Mouse (Mus musculus): ENCODE measurements at regions not wholly inside any gene's neighbourhood (a gene's known extent, or its start where the extent isn't known, plus 50 kb on each side); places are given as distances from the start of the nearest gene placed in this dataset.

DNA sequence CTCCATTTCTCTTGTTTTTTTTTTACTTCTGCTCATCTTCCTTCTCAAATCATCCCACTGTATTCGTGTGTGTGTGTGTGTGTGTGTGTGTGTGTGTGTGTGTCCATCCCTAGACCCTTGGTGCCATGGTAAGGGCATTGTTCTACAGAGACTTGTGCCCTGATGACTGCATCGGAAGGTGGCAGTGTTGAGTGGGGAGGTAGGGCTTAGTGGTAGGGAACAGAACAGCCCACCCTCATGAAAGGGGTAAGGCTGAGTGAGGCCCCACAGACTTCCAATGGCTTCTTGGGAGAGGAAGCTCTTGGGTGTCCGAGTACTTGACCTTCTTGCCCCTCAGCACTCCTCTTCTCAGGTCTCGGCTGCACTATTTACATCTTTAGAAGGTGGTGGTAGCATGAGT is 100.3 kb downstream of the Tmco5 start:
- DNase-seq (ENCODE audit: low spot score) (no peak), ATAC-seq (replicated peaks; ENCODE audit: low FRiP score, low read depth) (no peak)
- H3K36me3 ChIP-seq (ENCODE audit: insufficient read depth, low read length) = no peaks in the 10 kb centered on the region
- H3K4me1 ChIP-seq (replicated peaks; ENCODE audit: insufficient read depth, low read length) = peaks cover 20% of the 10 kb centered on the region
- H3K9ac ChIP-seq (ENCODE audit: low read depth, low read length) = no peak overlapping the region
- no peak overlapping the region for H3K4me2 ChIP-seq (ENCODE audit: low read length)
- no peak overlapping the region for H3K27ac ChIP-seq
- no peak overlapping the region for H3K4me3 ChIP-seq (replicated peaks; ENCODE audit: low read depth, low read length)
- H3K9me3 ChIP-seq (replicated peaks; ENCODE audit: low read length) = no peaks in the 10 kb centered on the region
- no peak for TF ChIP-seq CTCF (IDR thresholded peaks at IDR 0.05; ENCODE audit: low read depth)
- 74% methylated on average over 4 of the region's 4 CpGs for WGBS
- H3K27me3 ChIP-seq (ENCODE audit: insufficient read depth, low read length) = no peaks in the 10 kb centered on the region

DNA sequence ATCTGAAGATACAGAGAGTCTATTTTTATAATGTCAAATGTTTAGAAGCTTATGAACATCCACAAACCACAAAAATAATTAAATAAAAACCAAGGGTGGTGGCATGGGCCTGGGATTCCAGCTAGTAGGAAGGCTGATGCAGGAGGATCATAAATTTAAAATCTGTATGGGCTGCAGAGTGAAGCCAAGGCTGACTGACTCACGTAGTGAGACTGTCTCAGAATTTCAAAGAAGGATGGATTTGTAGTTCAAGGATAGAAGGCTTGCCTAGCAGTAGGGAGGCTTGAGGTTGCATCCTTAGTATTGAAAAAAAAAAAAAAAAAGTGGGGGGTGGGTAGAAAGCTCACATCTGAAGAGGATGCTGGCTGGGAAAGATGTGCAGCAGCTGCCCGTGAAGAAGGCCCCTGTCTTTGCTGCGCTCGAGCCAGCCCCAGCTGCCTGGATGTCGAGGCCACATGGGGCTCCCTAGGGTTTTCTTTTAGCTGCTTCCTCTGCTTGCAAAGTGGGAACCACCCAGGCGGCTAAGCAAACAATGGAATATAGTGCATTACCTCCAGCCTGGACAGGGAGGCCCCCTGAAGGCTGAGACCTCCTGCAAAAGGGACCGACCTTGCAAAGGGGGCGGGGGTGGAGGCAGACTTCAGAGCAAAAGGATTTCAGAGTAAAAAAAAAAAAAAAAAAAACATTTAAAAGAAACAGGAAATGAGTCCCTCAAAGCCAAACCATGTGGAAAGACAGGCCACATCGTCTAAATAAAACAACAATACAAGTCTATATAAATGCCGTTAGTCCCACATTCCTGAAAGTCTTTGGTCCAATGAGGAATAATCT is 101.3 kb downstream of the Tmco5 start:
- Histone ChIP-seq H3K4me2 (ENCODE audit: low read length) (peak overlapping the region; percentile 19; the same call in 1 of the 2 replicates), H3K27ac (peak overlapping the region; percentile 79), H3K4me3 (replicated peaks; ENCODE audit: low read depth, low read length) (no peak overlapping the region), H3K36me3 (ENCODE audit: insufficient read depth, low read length) (no peaks in the 10 kb centered on the region), H3K9ac (ENCODE audit: low read depth, low read length) (no peak overlapping the region), H3K4me1 (replicated peaks; ENCODE audit: insufficient read depth, low read length) (peaks cover 23% of the 10 kb centered on the region), H3K9me3 (replicated peaks; ENCODE audit: low read length) (no peaks in the 10 kb centered on the region), H3K27me3 (ENCODE audit: insufficient read depth, low read length) (no peaks in the 10 kb centered on the region)
- ATAC-seq (replicated peaks; ENCODE audit: low FRiP score, low read depth) = no peak
- no peak for TF ChIP-seq CTCF (IDR thresholded peaks at IDR 0.05; ENCODE audit: low read depth)
- 7% methylated on average over 10 of the region's 10 CpGs for WGBS
- peak; percentile 87 for DNase-seq (ENCODE audit: low spot score)

DNA sequence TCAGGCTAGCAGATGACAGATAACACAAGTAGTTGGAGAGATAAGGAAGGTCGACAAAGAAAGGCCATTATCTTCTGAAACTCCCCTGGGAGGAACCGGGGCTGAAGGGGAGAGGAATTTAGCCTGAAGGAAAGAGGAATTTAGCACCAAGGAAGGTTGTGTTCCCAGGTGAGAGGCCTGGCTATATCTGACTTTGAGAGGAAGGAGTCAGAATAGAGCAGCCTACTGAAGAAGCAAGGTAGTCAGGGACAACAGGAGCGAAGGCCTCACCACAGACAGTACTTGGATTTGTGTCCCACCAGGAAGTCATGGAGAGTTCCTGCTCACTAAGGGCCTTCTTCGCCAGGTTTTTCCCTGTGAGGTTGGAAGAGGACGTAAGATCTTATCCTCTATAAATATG is 102.2 kb downstream of the Tmco5 start:
- Histone ChIP-seq H3K36me3 (ENCODE audit: insufficient read depth, low read length) (no peaks in the 10 kb centered on the region), H3K27me3 (ENCODE audit: insufficient read depth, low read length) (no peaks in the 10 kb centered on the region), H3K4me2 (ENCODE audit: low read length) (no peak overlapping the region), H3K4me3 (replicated peaks; ENCODE audit: low read depth, low read length) (no peak overlapping the region), H3K4me1 (replicated peaks; ENCODE audit: insufficient read depth, low read length) (peaks cover 19% of the 10 kb centered on the region), H3K27ac (peak overlapping the region; percentile 79), H3K9ac (ENCODE audit: low read depth, low read length) (no peak overlapping the region), H3K9me3 (replicated peaks; ENCODE audit: low read length) (no peaks in the 10 kb centered on the region)
- no peak for TF ChIP-seq CTCF (IDR thresholded peaks at IDR 0.05; ENCODE audit: low read depth)
- WGBS = 46% methylated on average over 5 of the region's 5 CpGs
- DNase-seq (ENCODE audit: low spot score) (no peak), ATAC-seq (replicated peaks; ENCODE audit: low FRiP score, low read depth) (no peak)

DNA sequence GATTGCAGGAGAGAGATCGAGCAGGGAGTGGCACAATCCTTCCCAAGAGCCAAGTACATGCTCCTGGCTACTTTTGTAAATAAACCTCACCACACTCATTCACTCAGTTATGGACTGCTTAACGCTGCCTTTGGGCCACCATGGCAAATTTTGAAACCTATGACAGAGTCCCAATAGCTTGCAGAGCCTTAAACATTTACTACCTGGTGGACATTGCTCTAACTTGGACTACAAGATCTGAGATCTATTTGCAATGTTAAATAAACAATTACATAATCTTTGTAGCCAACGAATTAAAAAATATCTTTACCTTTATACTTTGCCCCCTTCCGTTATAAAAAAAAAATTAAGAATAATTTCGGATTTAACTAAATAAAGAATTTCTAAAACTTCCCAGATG is 104.9 kb downstream of the Tmco5 start:
- Histone ChIP-seq H3K9ac (ENCODE audit: low read depth, low read length) (no peak overlapping the region), H3K27ac (no peak overlapping the region), H3K4me2 (ENCODE audit: low read length) (no peak overlapping the region), H3K4me1 (replicated peaks; ENCODE audit: insufficient read depth, low read length) (peaks cover 13% of the 10 kb centered on the region; the same call in 1 of the 2 replicates), H3K36me3 (ENCODE audit: insufficient read depth, low read length) (no peaks in the 10 kb centered on the region), H3K27me3 (ENCODE audit: insufficient read depth, low read length) (no peaks in the 10 kb centered on the region), H3K4me3 (replicated peaks; ENCODE audit: low read depth, low read length) (no peak overlapping the region), H3K9me3 (replicated peaks; ENCODE audit: low read length) (no peaks in the 10 kb centered on the region)
- DNase-seq (ENCODE audit: low spot score) (no peak), ATAC-seq (replicated peaks; ENCODE audit: low FRiP score, low read depth) (no peak)
- TF ChIP-seq CTCF (IDR thresholded peaks at IDR 0.05; ENCODE audit: low read depth) = no peak
- WGBS = 90% methylated on average over 5 of the region's 5 CpGs

DNA sequence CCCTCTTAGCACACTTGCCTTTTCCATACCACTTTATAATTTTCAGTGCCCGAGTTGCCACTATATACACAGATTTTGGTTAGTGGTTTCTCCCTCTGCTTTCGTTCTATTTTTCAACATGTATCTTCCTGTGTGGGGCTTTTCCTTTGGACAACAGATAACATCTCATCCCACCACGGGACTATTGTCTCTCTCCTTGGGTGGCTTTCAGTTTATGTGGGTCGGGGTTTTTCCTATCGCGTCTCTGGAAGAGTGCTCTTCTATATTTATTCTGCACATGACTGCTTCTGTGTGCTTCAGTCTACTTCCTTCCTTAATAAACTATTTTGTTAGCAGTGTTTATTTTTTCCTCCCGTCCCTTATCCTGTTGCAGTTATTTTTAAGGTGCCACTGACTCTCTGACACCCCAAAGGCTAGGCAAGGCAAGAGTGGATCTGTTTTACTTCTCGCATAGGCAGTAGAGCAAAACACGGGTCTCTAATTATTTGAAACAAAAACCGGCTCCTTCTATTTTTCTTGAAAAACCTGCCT is 105.4 kb downstream of the Tmco5 start:
- DNase-seq (ENCODE audit: low spot score) (peak; percentile 63), ATAC-seq (replicated peaks; ENCODE audit: low FRiP score, low read depth) (no peak)
- Histone ChIP-seq H3K36me3 (ENCODE audit: insufficient read depth, low read length) (no peaks in the 10 kb centered on the region), H3K9me3 (replicated peaks; ENCODE audit: low read length) (no peaks in the 10 kb centered on the region), H3K27ac (no peak overlapping the region), H3K4me1 (replicated peaks; ENCODE audit: insufficient read depth, low read length) (peaks cover 13% of the 10 kb centered on the region; the same call in 1 of the 2 replicates), H3K27me3 (ENCODE audit: insufficient read depth, low read length) (no peaks in the 10 kb centered on the region), H3K9ac (ENCODE audit: low read depth, low read length) (no peak overlapping the region), H3K4me3 (replicated peaks; ENCODE audit: low read depth, low read length) (no peak overlapping the region), H3K4me2 (ENCODE audit: low read length) (no peak overlapping the region)
- TF ChIP-seq CTCF (IDR thresholded peaks at IDR 0.05; ENCODE audit: low read depth) = no peak
- WGBS = 19% methylated on average over 10 of the region's 10 CpGs

DNA sequence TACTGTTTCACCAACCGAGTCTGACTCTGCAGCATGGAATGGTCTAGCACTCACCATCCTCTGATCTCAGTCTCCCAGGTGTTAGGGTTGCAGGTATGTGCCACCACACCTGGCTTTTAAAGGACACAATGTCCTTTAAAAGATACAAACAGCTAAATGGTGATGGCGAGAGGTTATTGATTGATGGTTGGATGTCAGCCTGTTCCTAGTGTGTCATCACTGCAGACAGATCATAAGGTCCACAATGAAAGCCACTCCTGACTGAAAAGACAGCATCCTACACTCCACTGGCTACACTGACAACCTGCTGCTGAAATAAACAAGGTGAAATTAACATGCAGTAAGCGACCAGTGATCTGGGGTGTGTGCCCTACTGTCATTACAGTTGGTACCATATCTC is 106.1 kb downstream of the Tmco5 start:
- ATAC-seq (replicated peaks; ENCODE audit: low FRiP score, low read depth) = no peak
- H3K27me3 ChIP-seq (ENCODE audit: insufficient read depth, low read length) = no peaks in the 10 kb centered on the region
- no peaks in the 10 kb centered on the region for H3K9me3 ChIP-seq (replicated peaks; ENCODE audit: low read length)
- DNase-seq (ENCODE audit: low spot score) = no peak
- H3K36me3 ChIP-seq (ENCODE audit: insufficient read depth, low read length) = no peaks in the 10 kb centered on the region
- peaks cover 10% of the 10 kb centered on the region; the same call in 1 of the 2 replicates for H3K4me1 ChIP-seq (replicated peaks; ENCODE audit: insufficient read depth, low read length)
- whole genome bisulfite sequencing = 58% methylated on average over 3 of the region's 3 CpGs
- no peak overlapping the region for H3K4me2 ChIP-seq (ENCODE audit: low read length)
- H3K9ac ChIP-seq (ENCODE audit: low read depth, low read length) = no peak overlapping the region
- no peak for TF ChIP-seq CTCF (IDR thresholded peaks at IDR 0.05; ENCODE audit: low read depth)
- H3K4me3 ChIP-seq (replicated peaks; ENCODE audit: low read depth, low read length) = no peak overlapping the region
- no peak overlapping the region for H3K27ac ChIP-seq
